Mouse (Mus musculus) midbrain, embryonic 11.5 days (tissue): ENCODE data around the gene Galnt2. TPM values are rescaled to one million over a fixed set of nuclear protein-coding genes. Genes with fewer than 3 reads are reported as not detected.

Source experiments
- ATAC-seq: fragments of 200-750 bp; cut with Nextera tagmentation; 2 replicates; pipeline ENCODE4 v1.8.0; 2017; ENCODE audit warnings: moderate TSS enrichment, moderate library complexity; ENCODE audit not compliant: low FRiP score
- DNase-seq: peaks from one replicate; pipeline ENCODE4 v3.0.0; 2015; ENCODE audit warnings: low spot score; ENCODE audit errors: missing footprints
- H3K27ac ChIP-seq: fragments of 300-500 bp; sonication (generic); 2 replicates; pipeline ENCODE4 v1.5.1; 2014; ENCODE audit warnings: low read depth, low read length
- H3K27me3 ChIP-seq: fragments of 300-500 bp; sonication (generic); 2 replicates; pipeline ENCODE4 v1.6.1; 2014; ENCODE audit warnings: mild to moderate bottlenecking, low read length, moderate library complexity, mixed read lengths; ENCODE audit not compliant: control insufficient read depth, insufficient read depth
- H3K36me3 ChIP-seq: fragments of 300-500 bp; sonication (generic); 2 replicates; pipeline ENCODE4 v1.6.1; 2014; ENCODE audit warnings: mild to moderate bottlenecking, low read length, moderate library complexity, mixed read lengths; ENCODE audit not compliant: control insufficient read depth, insufficient read depth
- H3K4me1 ChIP-seq: fragments of 300-500 bp; sonication (generic); 2 replicates; pipeline ENCODE4 v1.6.1; 2014; ENCODE audit warnings: low read length; ENCODE audit not compliant: control insufficient read depth, insufficient read depth
- H3K4me2 ChIP-seq: fragments of 300-500 bp; sonication (generic); 2 replicates; pipeline ENCODE4 v1.6.1; 2014; ENCODE audit warnings: mild to moderate bottlenecking, moderate library complexity
- H3K4me3 ChIP-seq: fragments of 300-500 bp; sonication (generic); 2 replicates; pipeline ENCODE4 v1.5.1; 2014; ENCODE audit warnings: low read depth, low read length
- H3K9ac ChIP-seq: fragments of 300-500 bp; sonication (generic); 2 replicates; pipeline ENCODE4 v1.6.1; 2014; ENCODE audit warnings: low read length
- H3K9me3 ChIP-seq: fragments of 300-500 bp; sonication (generic); 2 replicates; pipeline ENCODE4 v1.6.1; 2016; ENCODE audit warnings: low read length; ENCODE audit not compliant: control insufficient read depth
- WGBS: fragments of 180-500 bp; shearing (Covaris S2); extraction: QIAGEN DNeasy Blood & Tissue Kit; methylation state at CpG from one replicate; pipeline ENCODE4 v1.1.7; 2014; 5-methylcytosine and 5-hydroxymethylcytosine counted together
- polyA plus RNA-seq: library from polyadenylated mRNA; unstranded; fragments of >200 nt; fragmentation: Nextera tagmentation; extraction: Ambion mirVana; gene quantifications from 2 replicates; pipeline ENCODE4 v1.2.1, GENCODE M21; 2014

The Galnt2 gene
- polyA plus RNA-seq, 1 experiment from 2014 or later: 76.6 TPM

DNA sequence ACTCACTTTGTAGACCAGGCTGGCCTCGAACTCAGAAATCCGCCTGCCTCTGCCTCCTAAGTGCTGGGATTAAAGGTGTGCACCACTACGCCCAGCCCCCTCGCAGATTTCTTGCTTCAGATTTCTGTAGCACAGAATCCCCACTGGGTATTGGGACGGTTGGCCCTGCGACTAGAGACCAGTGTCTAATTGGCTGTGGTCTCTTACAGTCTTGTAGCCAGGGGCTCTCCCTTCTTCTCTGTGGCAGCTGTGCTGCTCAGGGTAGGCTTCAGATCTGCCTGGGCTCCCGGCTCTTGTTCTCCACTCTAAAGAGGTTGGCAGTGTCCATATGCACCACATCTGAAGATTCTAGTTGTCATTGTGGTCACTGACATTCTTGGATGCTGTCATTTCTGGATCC is 28.7 kb downstream of the Galnt2 start:
- Histone ChIP-seq H3K4me3 (no peak overlapping the region), H3K9me3 (no peaks in the 10 kb centered on the region), H3K9ac (no peak overlapping the region), H3K36me3 (no peaks in the 10 kb centered on the region), H3K27ac (no peak overlapping the region; the same call in 1 of the 2 replicates), H3K27me3 (no peaks in the 10 kb centered on the region), H3K4me2 (no peak overlapping the region), H3K4me1 (peaks cover 31% of the 10 kb centered on the region)
- WGBS: 74% methylated on average over 7 of the region's 7 CpGs
- no peak for ATAC-seq
- DNase-seq: no peak

GRCm38 (mm10) chr8:124260371-124260770 is 29.2 kb downstream of the Galnt2 start:
- ATAC-seq: no peak
- 75% methylated on average over 12 of the region's 12 CpGs for WGBS
- Histone ChIP-seq H3K9me3 (no peaks in the 10 kb centered on the region), H3K36me3 (no peaks in the 10 kb centered on the region), H3K4me1 (peaks cover 31% of the 10 kb centered on the region), H3K4me3 (no peak overlapping the region), H3K4me2 (no peak overlapping the region), H3K27me3 (no peaks in the 10 kb centered on the region), H3K9ac (no peak overlapping the region), H3K27ac (no peak overlapping the region)
- DNase-seq: no peak

DNA sequence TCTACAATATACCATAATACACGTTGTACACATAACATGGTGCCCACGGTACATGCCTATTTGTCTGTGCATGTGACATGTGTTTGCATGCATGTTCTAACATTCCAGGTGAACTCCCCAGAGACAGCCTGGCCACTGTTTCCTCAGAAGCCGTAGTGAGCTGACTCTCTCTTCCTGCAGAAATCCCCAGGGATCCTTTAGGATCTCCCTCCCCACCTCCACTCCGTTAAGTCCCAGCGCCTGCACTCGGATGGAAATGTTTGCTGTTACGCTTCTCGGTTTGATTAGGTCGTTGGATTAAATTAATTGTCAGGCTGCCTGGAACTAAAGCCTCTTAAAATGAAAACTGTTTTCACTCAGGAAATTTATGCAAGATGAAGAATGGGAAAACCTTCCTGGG is 31.9 kb downstream of the Galnt2 start:
- H3K4me3 ChIP-seq: no peak overlapping the region
- no peak overlapping the region for H3K4me2 ChIP-seq
- H3K9ac ChIP-seq: no peak overlapping the region
- peaks cover 26% of the 10 kb centered on the region for H3K4me1 ChIP-seq
- H3K27ac ChIP-seq: no peak overlapping the region; the same call in 1 of the 2 replicates
- DNase-seq: no peak
- no peaks in the 10 kb centered on the region for H3K9me3 ChIP-seq
- WGBS: 50% methylated on average over 9 of the region's 9 CpGs
- no peaks in the 10 kb centered on the region for H3K36me3 ChIP-seq
- no peak for ATAC-seq
- no peaks in the 10 kb centered on the region for H3K27me3 ChIP-seq

DNA sequence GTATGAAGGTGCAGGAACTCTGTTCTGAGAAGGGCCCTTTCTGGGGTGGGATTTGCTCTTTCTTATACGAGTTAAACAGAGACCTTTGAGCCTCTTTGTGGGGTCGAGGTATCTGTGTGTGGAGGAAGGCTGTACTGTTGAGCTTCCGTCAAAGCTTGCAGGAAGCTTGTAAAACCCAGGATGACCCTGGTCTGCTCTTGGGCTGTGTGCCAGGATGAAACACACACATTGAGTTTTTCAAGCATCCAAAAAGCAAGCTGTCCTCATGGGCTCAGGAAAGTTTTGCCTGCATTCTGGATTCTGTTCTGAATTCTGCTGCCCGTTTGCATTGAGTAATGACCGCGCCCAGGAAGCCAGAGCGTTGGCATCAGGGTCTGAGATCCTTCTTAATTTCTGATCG is 32.8 kb downstream of the Galnt2 start:
- no peak for DNase-seq
- Histone ChIP-seq H3K4me3 (no peak overlapping the region), H3K27me3 (no peaks in the 10 kb centered on the region), H3K4me1 (peaks cover 26% of the 10 kb centered on the region), H3K27ac (no peak overlapping the region), H3K9ac (no peak overlapping the region), H3K4me2 (no peak overlapping the region), H3K9me3 (no peaks in the 10 kb centered on the region), H3K36me3 (no peaks in the 10 kb centered on the region)
- WGBS: 87% methylated on average over 8 of the region's 8 CpGs
- ATAC-seq: no peak

DNA sequence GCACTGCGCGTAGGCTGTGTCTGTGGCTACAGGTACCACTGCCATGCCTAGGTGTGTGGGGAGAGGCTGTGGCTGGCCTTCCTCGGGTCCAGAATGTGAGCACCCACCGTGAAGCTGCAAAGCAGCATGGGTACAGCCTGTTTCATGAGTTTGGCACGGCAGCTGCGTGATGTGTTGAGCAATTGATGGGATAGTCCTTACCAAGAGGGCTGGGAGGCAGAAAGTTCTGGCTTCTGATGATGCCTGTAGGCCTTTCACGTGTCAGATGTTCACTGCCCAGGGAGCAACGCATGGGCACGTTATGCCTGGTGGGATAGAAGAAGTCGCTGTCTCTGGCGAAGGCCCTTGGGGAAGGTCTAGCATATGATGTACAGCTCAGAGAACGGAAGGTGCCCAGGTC is 33.5 kb downstream of the Galnt2 start:
- Histone ChIP-seq H3K9ac (no peak overlapping the region), H3K27me3 (no peaks in the 10 kb centered on the region), H3K4me3 (no peak overlapping the region), H3K9me3 (no peaks in the 10 kb centered on the region), H3K27ac (no peak overlapping the region), H3K36me3 (no peaks in the 10 kb centered on the region), H3K4me1 (peaks cover 26% of the 10 kb centered on the region), H3K4me2 (no peak overlapping the region)
- no peak for ATAC-seq
- WGBS: 93% methylated on average over 12 of the region's 12 CpGs
- no peak for DNase-seq

GRCm38 (mm10) chr8:124265130-124265529 is 33.9 kb downstream of the Galnt2 start:
- no peak overlapping the region for H3K9ac ChIP-seq
- H3K4me2 ChIP-seq: no peak overlapping the region
- DNase-seq (no peak), ATAC-seq (no peak)
- no peak overlapping the region for H3K4me3 ChIP-seq
- no peak overlapping the region for H3K27ac ChIP-seq
- H3K9me3 ChIP-seq: no peaks in the 10 kb centered on the region
- WGBS: 98% methylated on average over 2 of the region's 2 CpGs
- no peaks in the 10 kb centered on the region for H3K27me3 ChIP-seq
- H3K4me1 ChIP-seq: peaks cover 23% of the 10 kb centered on the region
- H3K36me3 ChIP-seq: no peaks in the 10 kb centered on the region

DNA sequence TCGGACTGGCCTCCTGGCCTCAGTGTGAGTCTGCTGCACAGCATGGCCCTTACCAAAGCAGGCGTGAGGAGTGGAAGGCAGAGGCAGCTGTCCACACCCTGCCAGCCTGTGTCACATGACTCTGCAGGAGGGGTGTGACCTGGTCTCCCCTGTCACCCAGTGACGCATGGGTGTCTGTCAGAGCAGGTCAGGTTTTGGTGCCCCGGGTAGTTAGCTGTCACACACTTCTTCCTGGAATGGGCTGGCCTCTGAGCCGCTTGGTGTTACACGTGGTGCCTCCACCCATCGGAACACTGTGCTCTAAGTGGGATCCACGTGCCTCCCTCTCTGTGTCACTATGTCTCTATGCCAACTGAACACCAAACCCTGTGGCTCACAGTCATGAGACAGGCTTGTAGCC is 34.6 kb downstream of the Galnt2 start:
- Histone ChIP-seq H3K4me1 (peaks cover 18% of the 10 kb centered on the region), H3K4me2 (no peak overlapping the region), H3K9ac (no peak overlapping the region), H3K9me3 (no peaks in the 10 kb centered on the region), H3K27me3 (no peaks in the 10 kb centered on the region), H3K4me3 (no peak overlapping the region), H3K27ac (no peak overlapping the region), H3K36me3 (no peaks in the 10 kb centered on the region)
- ATAC-seq (no peak), DNase-seq (no peak)
- 82% methylated on average over 8 of the region's 8 CpGs for WGBS

- no peak for DNase-seq
- Histone ChIP-seq H3K9ac (no peak overlapping the region), H3K4me2 (no peak overlapping the region), H3K36me3 (no peaks in the 10 kb centered on the region), H3K4me1 (peaks cover 9% of the 10 kb centered on the region), H3K27me3 (no peaks in the 10 kb centered on the region), H3K4me3 (no peak overlapping the region), H3K27ac (no peak overlapping the region), H3K9me3 (no peaks in the 10 kb centered on the region)
- 88% methylated on average over 4 of the region's 4 CpGs for WGBS
- ATAC-seq: no peak
These were observed 36.0 kb downstream of the Galnt2 start for GRCm38 (mm10) chr8:124267206-124267605.

DNA sequence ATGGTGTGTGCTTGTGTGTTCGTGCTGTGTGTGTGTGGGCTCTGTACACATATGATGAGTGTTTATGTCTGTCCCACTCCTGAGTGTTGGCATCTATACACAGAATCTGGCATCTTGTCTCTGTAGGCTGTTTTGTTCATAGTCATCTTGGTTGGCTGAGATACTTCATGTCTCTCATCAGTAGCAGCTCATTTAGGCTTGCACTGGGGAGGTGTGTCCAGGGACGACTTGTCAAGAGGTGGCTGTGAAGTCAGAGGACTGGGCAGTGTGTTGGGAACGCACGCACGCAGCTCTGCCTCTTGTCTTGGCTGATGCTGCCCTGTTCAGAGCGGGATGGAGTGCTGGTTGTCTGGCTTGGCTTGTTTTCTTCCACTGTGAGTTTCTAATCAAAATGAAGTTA is 39.3 kb downstream of the Galnt2 start:
- Histone ChIP-seq H3K4me1 (peaks cover 12% of the 10 kb centered on the region), H3K36me3 (peaks cover under 1% of the 10 kb centered on the region; the same call in 1 of the 2 replicates), H3K4me3 (no peak overlapping the region), H3K4me2 (no peak overlapping the region), H3K27me3 (no peaks in the 10 kb centered on the region), H3K9ac (no peak overlapping the region), H3K27ac (no peak overlapping the region), H3K9me3 (no peaks in the 10 kb centered on the region)
- 94% methylated on average over 6 of the region's 6 CpGs for WGBS
- ATAC-seq: no peak
- DNase-seq: no peak

DNA sequence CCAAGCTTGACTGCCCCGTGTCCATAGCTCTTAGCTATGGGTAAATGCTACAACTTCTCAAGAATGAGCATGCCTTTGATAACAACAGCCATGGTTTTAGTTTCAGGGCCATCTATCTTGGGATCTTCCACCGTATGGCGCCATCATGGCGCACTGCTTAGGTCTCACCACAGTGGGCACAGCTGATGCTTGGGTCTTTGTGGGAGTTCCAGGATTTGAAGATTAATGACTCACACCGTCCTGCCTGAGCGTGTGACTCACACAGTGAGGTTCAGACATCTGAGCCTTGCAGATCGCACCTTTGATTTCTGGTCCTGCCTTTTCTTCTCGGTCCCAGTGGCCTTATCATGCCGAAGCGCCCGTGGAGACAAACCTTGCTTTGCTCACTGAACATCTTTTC is 39.7 kb downstream of the Galnt2 start:
- Histone ChIP-seq H3K4me1 (peaks cover 12% of the 10 kb centered on the region), H3K27me3 (no peaks in the 10 kb centered on the region), H3K4me2 (no peak overlapping the region), H3K36me3 (peaks cover 4% of the 10 kb centered on the region), H3K9me3 (no peaks in the 10 kb centered on the region), H3K9ac (no peak overlapping the region), H3K27ac (no peak overlapping the region), H3K4me3 (no peak overlapping the region)
- 94% methylated on average over 11 of the region's 11 CpGs for WGBS
- no peak for DNase-seq
- no peak for ATAC-seq
